Mouse (Mus musculus): ENCODE results near the gene Ifng. TPM values are rescaled to one million over a fixed set of nuclear protein-coding genes. Genes with fewer than 3 reads are reported as not detected.

Gene Ifng
- polyA plus RNA-seq (2014; fragmentation: Nextera tagmentation; extraction: Ambion mirVana), result not detected in 2 replicates

DNA sequence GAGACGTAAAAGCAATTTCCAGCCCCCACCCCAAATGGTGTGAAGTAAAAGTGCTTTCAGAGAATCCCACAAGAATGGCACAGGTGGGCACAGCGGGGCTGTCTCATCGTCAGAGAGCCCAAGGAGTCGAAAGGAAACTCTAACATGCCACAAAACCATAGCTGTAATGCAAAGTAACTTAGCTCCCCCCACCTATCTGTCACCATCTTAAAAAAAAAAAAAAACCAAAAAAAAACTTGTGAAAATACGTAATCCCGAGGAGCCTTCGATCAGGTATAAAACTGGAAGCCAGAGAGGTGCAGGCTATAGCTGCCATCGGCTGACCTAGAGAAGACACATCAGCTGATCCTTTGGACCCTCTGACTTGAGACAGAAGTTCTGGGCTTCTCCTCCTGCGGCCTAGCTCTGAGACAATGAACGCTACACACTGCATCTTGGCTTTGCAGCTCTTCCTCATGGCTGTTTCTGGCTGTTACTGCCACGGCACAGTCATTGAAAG is at the start of gene Ifng:
Gene Ifng, plus strand, starts transcription at position 305 of the 499 bp plus-strand sequence.
- no peaks in the 10 kb centered on the region for H3K9me3 ChIP-seq (ENCODE audit: control insufficient read depth, low read length)
- no peak within 1 kb of the TSS for H3K4me3 ChIP-seq (ENCODE audit: low read depth, low read length)
- WGBS, result 93% methylated on average over 11 of the region's 11 CpGs
- ATAC-seq (ENCODE audit: insufficient number of reproducible peaks, low FRiP score, low TSS enrichment, low read depth), result no peak
- no peaks in the 10 kb centered on the region for H3K36me3 ChIP-seq (ENCODE audit: control insufficient read depth, insufficient read depth, low read length)
- no peak within 1 kb of the TSS for H3K9ac ChIP-seq (ENCODE audit: low read length)
- no peaks in the 10 kb centered on the region for H3K4me1 ChIP-seq (ENCODE audit: control insufficient read depth, insufficient read depth, low read length)
- no peaks in the 10 kb centered on the region for H3K27me3 ChIP-seq (ENCODE audit: control insufficient read depth, insufficient read depth, low read length)
- no peak within 1 kb of the TSS for H3K4me2 ChIP-seq (ENCODE audit: low read depth, severe bottlenecking)
- no peak within 1 kb of the TSS for H3K27ac ChIP-seq (replicated peaks; ENCODE audit: low read depth, low read length)
- DNase-seq (ENCODE audit: low spot score), result no peak

DNA sequence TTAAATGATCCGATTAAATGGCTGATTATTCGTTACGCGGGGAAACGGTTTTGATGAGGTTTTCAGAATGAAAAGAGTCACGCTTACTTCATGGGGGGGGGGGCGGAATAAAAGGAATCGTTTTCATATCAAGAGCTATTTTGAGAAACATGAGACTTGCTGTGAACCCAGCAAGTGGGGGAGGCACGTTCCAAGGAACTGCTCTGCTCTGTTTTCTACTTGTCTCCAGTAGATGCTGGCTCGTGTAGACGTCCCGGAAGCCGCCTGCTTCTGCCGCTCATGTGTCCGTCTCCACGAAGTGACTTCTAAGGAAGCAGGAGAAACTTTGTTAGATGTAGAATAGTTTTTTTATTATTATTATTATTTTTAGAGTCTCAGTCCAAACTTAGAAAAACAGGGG is 40.9 kb upstream of the Ifng start:
- H3K9ac ChIP-seq (ENCODE audit: low read length), result no peak overlapping the region
- no peaks in the 10 kb centered on the region for H3K9me3 ChIP-seq (ENCODE audit: control insufficient read depth, low read length)
- H3K4me2 ChIP-seq (ENCODE audit: low read depth, severe bottlenecking), result no peak overlapping the region
- no peaks in the 10 kb centered on the region for H3K36me3 ChIP-seq (ENCODE audit: control insufficient read depth, insufficient read depth, low read length)
- DNase-seq (ENCODE audit: low spot score) (no peak), ATAC-seq (ENCODE audit: insufficient number of reproducible peaks, low FRiP score, low TSS enrichment, low read depth) (no peak)
- no peaks in the 10 kb centered on the region for H3K27me3 ChIP-seq (ENCODE audit: control insufficient read depth, insufficient read depth, low read length)
- H3K4me1 ChIP-seq (ENCODE audit: control insufficient read depth, insufficient read depth, low read length), result no peaks in the 10 kb centered on the region
- 91% methylated on average over 16 of the region's 16 CpGs for WGBS
- H3K27ac ChIP-seq (replicated peaks; ENCODE audit: low read depth, low read length), result no peak overlapping the region
- no peak overlapping the region for H3K4me3 ChIP-seq (ENCODE audit: low read depth, low read length)

DNA sequence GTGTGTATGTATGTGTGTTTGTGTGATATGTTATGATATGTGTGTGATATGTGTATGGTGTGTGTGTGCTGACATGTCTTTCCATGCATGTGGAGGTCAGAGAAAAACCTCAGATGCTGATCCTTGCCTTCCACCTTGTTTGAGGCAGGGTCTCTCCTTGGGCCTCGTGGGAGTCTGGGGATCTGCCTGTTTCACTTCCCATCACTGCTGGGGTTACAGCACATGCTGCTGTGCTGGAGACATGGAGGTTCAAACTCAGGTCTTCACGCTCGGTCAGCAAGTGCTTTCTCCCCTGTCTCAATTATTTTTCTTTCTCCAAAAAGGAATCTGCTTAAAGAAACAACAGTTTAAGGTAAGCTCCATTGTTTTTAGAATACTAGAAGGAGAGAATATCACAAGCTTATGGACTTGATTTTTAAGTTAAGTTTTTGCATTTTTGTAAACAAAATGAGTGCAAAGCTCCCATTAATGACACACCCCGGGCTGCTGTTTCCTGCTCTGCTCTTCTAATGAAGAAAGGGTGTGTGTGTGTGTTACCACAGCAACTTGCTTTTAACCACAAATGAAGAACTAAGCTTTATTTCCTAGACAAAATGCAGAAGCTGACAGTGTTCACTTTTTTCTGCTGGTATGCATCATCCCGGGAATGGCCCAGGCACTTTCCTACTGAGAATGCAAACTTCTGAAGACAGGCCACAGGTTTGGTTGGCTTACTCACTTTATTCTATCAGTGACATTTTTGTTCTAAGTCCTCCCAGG is 34.2 kb upstream of the Ifng start:
- H3K4me2 ChIP-seq (ENCODE audit: low read depth, severe bottlenecking), result no peak overlapping the region
- H3K9me3 ChIP-seq (ENCODE audit: control insufficient read depth, low read length), result no peaks in the 10 kb centered on the region
- ATAC-seq (ENCODE audit: insufficient number of reproducible peaks, low FRiP score, low TSS enrichment, low read depth) (no peak), DNase-seq (ENCODE audit: low spot score) (no peak)
- H3K9ac ChIP-seq (ENCODE audit: low read length), result no peak overlapping the region
- H3K36me3 ChIP-seq (ENCODE audit: control insufficient read depth, insufficient read depth, low read length), result no peaks in the 10 kb centered on the region
- no peak overlapping the region for H3K4me3 ChIP-seq (ENCODE audit: low read depth, low read length)
- H3K27me3 ChIP-seq (ENCODE audit: control insufficient read depth, insufficient read depth, low read length), result no peaks in the 10 kb centered on the region
- no peaks in the 10 kb centered on the region for H3K4me1 ChIP-seq (ENCODE audit: control insufficient read depth, insufficient read depth, low read length)
- H3K27ac ChIP-seq (replicated peaks; ENCODE audit: low read depth, low read length), result no peak overlapping the region
- WGBS, result 82% methylated on average over 5 of the region's 5 CpGs

DNA sequence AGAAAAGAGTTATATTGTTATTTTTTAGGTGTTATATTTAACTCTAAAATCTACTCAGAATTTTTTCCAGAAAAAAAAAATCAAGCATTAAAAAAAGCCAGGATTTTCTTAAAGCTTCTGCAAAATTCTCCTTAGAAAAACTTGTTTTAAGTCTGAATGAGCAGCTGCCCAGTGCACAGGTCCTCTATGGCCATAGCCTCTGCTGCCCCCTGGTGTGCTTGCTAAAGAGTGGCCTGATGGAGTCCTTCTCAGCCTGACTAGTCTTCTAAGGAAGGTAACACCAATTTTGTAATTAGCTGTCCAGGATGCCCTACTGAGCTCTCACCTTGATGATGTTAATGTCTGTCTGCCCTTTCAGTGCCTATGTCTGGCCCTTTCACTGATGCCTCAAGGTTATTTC is 29.5 kb upstream of the Ifng start:
- H3K9ac ChIP-seq (ENCODE audit: low read length), result no peak overlapping the region
- DNase-seq (ENCODE audit: low spot score), result peak; percentile 26

DNA sequence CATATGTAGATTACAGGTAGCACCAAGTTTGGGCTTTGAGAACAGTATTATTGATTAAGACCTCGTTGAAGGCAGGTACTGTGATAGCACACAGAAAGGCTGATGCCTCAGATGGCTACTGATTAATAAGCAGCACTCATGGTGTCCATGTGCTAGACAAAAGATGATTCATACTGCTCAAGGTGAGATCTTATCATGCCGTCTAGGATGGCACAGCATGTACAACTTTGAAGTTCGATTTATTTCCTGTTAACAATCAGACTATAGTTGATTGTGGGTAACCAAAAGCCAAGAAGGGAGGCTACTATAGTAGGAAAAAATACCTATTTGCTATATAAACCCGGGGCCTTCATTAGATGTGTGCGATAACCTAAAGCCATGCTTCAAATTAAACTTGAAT is 28.1 kb upstream of the Ifng start:
- no peaks in the 10 kb centered on the region for H3K36me3 ChIP-seq (ENCODE audit: control insufficient read depth, insufficient read depth, low read length)
- H3K4me1 ChIP-seq (ENCODE audit: control insufficient read depth, insufficient read depth, low read length), result no peaks in the 10 kb centered on the region
- DNase-seq (ENCODE audit: low spot score) (no peak), ATAC-seq (ENCODE audit: insufficient number of reproducible peaks, low FRiP score, low TSS enrichment, low read depth) (no peak)
- no peak overlapping the region for H3K27ac ChIP-seq (replicated peaks; ENCODE audit: low read depth, low read length)
- no peaks in the 10 kb centered on the region for H3K27me3 ChIP-seq (ENCODE audit: control insufficient read depth, insufficient read depth, low read length)
- 84% methylated on average over 5 of the region's 5 CpGs for WGBS
- H3K4me3 ChIP-seq (ENCODE audit: low read depth, low read length), result no peak overlapping the region
- H3K4me2 ChIP-seq (ENCODE audit: low read depth, severe bottlenecking), result no peak overlapping the region
- no peaks in the 10 kb centered on the region for H3K9me3 ChIP-seq (ENCODE audit: control insufficient read depth, low read length)
- no peak overlapping the region for H3K9ac ChIP-seq (ENCODE audit: low read length)

More for the DNA sequence above, 29.5 kb upstream of the Ifng start:
- Histone ChIP-seq H3K27ac (replicated peaks; ENCODE audit: low read depth, low read length) (no peak overlapping the region), H3K9me3 (ENCODE audit: control insufficient read depth, low read length) (no peaks in the 10 kb centered on the region), H3K27me3 (ENCODE audit: control insufficient read depth, insufficient read depth, low read length) (no peaks in the 10 kb centered on the region), H3K4me2 (ENCODE audit: low read depth, severe bottlenecking) (no peak overlapping the region), H3K4me1 (ENCODE audit: control insufficient read depth, insufficient read depth, low read length) (no peaks in the 10 kb centered on the region), H3K36me3 (ENCODE audit: control insufficient read depth, insufficient read depth, low read length) (no peaks in the 10 kb centered on the region), H3K4me3 (ENCODE audit: low read depth, low read length) (no peak overlapping the region)
- ATAC-seq (ENCODE audit: insufficient number of reproducible peaks, low FRiP score, low TSS enrichment, low read depth), result no peak

DNA sequence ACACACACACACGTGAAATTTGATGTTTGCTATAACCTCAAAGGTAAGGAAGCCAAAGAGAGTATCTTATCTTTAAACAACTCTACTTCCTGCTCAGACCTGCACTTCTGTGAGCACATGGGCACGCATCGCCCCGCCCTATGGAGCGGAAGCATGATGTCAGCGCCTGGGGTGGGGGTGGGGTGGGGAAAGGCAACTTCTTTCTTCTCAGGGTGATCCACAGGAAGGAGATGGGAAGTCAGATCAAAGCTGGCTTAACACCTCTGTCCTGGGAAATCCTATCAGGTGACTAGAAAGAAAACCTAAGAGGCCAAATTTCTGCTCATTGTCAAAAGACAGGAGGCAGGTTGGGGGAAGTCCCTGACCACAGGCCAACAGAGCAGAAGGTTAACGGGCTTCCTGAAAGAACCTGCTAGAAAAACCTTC is 21.8 kb upstream of the Ifng start:
- DNase-seq (ENCODE audit: low spot score), result no peak
- 74% methylated on average over 7 of the region's 7 CpGs for WGBS
- Histone ChIP-seq H3K4me1 (ENCODE audit: control insufficient read depth, insufficient read depth, low read length) (no peaks in the 10 kb centered on the region), H3K27ac (replicated peaks; ENCODE audit: low read depth, low read length) (no peak overlapping the region), H3K36me3 (ENCODE audit: control insufficient read depth, insufficient read depth, low read length) (no peaks in the 10 kb centered on the region), H3K4me3 (ENCODE audit: low read depth, low read length) (no peak overlapping the region), H3K9me3 (ENCODE audit: control insufficient read depth, low read length) (no peaks in the 10 kb centered on the region), H3K4me2 (ENCODE audit: low read depth, severe bottlenecking) (no peak overlapping the region), H3K27me3 (ENCODE audit: control insufficient read depth, insufficient read depth, low read length) (no peaks in the 10 kb centered on the region), H3K9ac (ENCODE audit: low read length) (no peak overlapping the region)
- no peak for ATAC-seq (ENCODE audit: insufficient number of reproducible peaks, low FRiP score, low TSS enrichment, low read depth)

DNA sequence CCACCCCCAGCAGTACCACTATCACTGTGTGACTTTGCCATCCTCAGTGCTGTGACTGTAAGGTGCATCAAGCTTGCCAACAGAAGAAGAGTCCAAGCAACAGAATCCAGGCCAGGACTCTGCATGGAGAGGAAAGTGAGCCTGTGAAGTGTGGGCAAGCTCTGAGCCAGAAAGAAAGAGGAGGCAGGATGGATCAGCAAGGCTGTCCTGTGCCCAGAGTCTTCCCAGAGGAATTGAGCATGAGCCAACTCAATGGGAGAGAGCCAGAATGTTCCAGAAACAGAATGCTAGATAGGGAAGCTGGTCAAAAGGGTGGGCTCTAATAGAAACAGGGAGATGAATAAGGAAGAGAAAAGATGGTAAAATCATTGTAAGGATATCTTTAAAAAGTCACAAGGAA is 19.9 kb upstream of the Ifng start:
- no peak for ATAC-seq (ENCODE audit: insufficient number of reproducible peaks, low FRiP score, low TSS enrichment, low read depth)
- no peak for DNase-seq (ENCODE audit: low spot score)
- no peaks in the 10 kb centered on the region for H3K9me3 ChIP-seq (ENCODE audit: control insufficient read depth, low read length)
- H3K27ac ChIP-seq (replicated peaks; ENCODE audit: low read depth, low read length), result no peak overlapping the region
- no peak overlapping the region for H3K4me3 ChIP-seq (ENCODE audit: low read depth, low read length)
- H3K4me1 ChIP-seq (ENCODE audit: control insufficient read depth, insufficient read depth, low read length), result no peaks in the 10 kb centered on the region
- H3K27me3 ChIP-seq (ENCODE audit: control insufficient read depth, insufficient read depth, low read length), result no peaks in the 10 kb centered on the region
- H3K4me2 ChIP-seq (ENCODE audit: low read depth, severe bottlenecking), result no peak overlapping the region
- no peaks in the 10 kb centered on the region for H3K36me3 ChIP-seq (ENCODE audit: control insufficient read depth, insufficient read depth, low read length)
- H3K9ac ChIP-seq (ENCODE audit: low read length), result no peak overlapping the region

DNA sequence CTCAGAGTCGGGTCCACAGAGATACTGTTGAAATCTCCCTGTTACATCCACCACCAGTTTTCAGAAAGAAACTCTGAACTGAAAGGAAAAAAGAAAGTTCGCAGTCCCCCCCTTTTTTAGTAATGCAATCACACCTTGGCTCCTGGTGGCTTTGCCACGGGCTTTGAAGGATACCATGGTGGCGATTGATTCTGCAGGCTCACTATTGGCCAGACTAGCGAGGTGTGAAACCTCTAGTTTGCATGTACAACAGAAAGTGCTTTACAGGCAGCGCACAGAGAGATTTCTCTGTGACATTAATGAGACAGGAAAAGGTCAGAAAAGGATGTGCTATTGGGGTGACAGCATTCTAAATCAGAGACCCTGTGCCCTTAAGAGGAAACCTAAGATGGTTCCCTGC is 5.3 kb upstream of the Ifng start:
- Histone ChIP-seq H3K36me3 (ENCODE audit: control insufficient read depth, insufficient read depth, low read length) (no peaks in the 10 kb centered on the region), H3K4me3 (ENCODE audit: low read depth, low read length) (no peak overlapping the region), H3K4me1 (ENCODE audit: control insufficient read depth, insufficient read depth, low read length) (no peaks in the 10 kb centered on the region), H3K27ac (replicated peaks; ENCODE audit: low read depth, low read length) (no peak overlapping the region), H3K9me3 (ENCODE audit: control insufficient read depth, low read length) (no peaks in the 10 kb centered on the region), H3K4me2 (ENCODE audit: low read depth, severe bottlenecking) (no peak overlapping the region), H3K27me3 (ENCODE audit: control insufficient read depth, insufficient read depth, low read length) (no peaks in the 10 kb centered on the region), H3K9ac (ENCODE audit: low read length) (no peak overlapping the region)
- ATAC-seq (ENCODE audit: insufficient number of reproducible peaks, low FRiP score, low TSS enrichment, low read depth) (no peak), DNase-seq (ENCODE audit: low spot score) (no peak)
- 87% methylated on average over 6 of the region's 6 CpGs for WGBS

DNA sequence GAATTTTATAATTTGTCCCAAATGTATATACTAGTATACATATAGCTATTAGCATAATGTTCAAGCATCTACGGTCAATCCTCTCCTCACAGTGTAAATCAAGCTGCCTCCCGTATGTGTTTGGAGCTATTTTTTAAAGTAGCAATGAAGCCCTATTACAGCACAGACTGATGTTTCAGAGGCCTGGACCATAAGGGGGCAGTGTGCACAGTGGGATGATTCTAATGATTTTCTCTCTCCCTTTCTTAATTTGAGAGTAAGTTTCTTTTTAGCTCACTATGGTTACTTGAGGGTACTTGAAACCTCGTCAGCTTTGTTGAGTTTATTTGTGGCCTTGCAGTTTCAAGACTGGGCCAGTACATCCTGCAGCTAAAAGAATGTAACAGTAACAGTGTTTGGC is 1.1 kb downstream of the Ifng start:
- Histone ChIP-seq H3K4me1 (ENCODE audit: control insufficient read depth, insufficient read depth, low read length) (no peaks in the 10 kb centered on the region), H3K36me3 (ENCODE audit: control insufficient read depth, insufficient read depth, low read length) (no peaks in the 10 kb centered on the region), H3K9ac (ENCODE audit: low read length) (no peak overlapping the region), H3K4me3 (ENCODE audit: low read depth, low read length) (no peak overlapping the region), H3K27ac (replicated peaks; ENCODE audit: low read depth, low read length) (no peak overlapping the region), H3K9me3 (ENCODE audit: control insufficient read depth, low read length) (no peaks in the 10 kb centered on the region), H3K27me3 (ENCODE audit: control insufficient read depth, insufficient read depth, low read length) (no peaks in the 10 kb centered on the region), H3K4me2 (ENCODE audit: low read depth, severe bottlenecking) (no peak overlapping the region)
- ATAC-seq (ENCODE audit: insufficient number of reproducible peaks, low FRiP score, low TSS enrichment, low read depth) (no peak), DNase-seq (ENCODE audit: low spot score) (no peak)
- WGBS, result 79% methylated on average over 3 of the region's 3 CpGs
